Mouse (Mus musculus) frontal cortex, adult (tissue): ENCODE results near the gene Capg.
"Not testable (repeated sequence)": the region's sequence is repeated elsewhere in the genome, so short reads cannot be mapped to it uniquely, and the experiment has no call there.

Source experiments
- ATAC-seq: cut with Nextera tagmentation; 2 replicates; pipeline ENCODE4 v1.9.2; 2017; ENCODE audit warnings: mild to moderate bottlenecking, moderate library complexity, mixed read lengths; ENCODE audit not compliant: low TSS enrichment

The Capg gene

GRCm38 (mm10) chr6:72532580-72532979 lies 11.6 kb upstream of the Capg start:
- peak; percentile 86 for ATAC-seq

GRCm38 (mm10) chr6:72533555-72533954 lies 10.6 kb upstream of the Capg start:
- ATAC-seq: not testable (repeated sequence)

- no peak for ATAC-seq
Observed at GRCm38 (mm10) chr6:72534035-72534809, 10.0 kb upstream of the Capg start.

- 0 out of 2 replicates have a peak, but pooled peaks have one; percentile 11 for ATAC-seq
Observed at GRCm38 (mm10) chr6:72535165-72535564, 9.0 kb upstream of the Capg start.

- ATAC-seq: peak; percentile 4; the same call in 1 of the 2 replicates
Observed at GRCm38 (mm10) chr6:72537998-72538500, 6.1 kb upstream of the Capg start.

- peak; percentile 94 for ATAC-seq
Observed at GRCm38 (mm10) chr6:72538562-72539031, 5.6 kb upstream of the Capg start.

GRCm38 (mm10) chr6:72543265-72543850 lies 833 bp upstream of the Capg start:
- ATAC-seq: no peak

GRCm38 (mm10) chr6:72545377-72545776 lies 1.2 kb downstream of the Capg start:
- no peak for ATAC-seq

GRCm38 (mm10) chr6:72547121-72547520 lies 2.9 kb downstream of the Capg start:
- no peak for ATAC-seq

GRCm38 (mm10) chr6:72547862-72548261 lies 3.7 kb downstream of the Capg start:
- no peak for ATAC-seq

- ATAC-seq: no peak
Observed at GRCm38 (mm10) chr6:72549041-72549580, 4.9 kb downstream of the Capg start.

GRCm38 (mm10) chr6:72550025-72550424 lies 5.8 kb downstream of the Capg start:
- no peak for ATAC-seq

- no peak for ATAC-seq
Observed at GRCm38 (mm10) chr6:72550503-72551100, 6.4 kb downstream of the Capg start.

- peak; percentile 92 for ATAC-seq
Observed at GRCm38 (mm10) chr6:72552171-72553078, 8.2 kb downstream of the Capg start.

GRCm38 (mm10) chr6:72553079-72553412 lies 8.9 kb downstream of the Capg start:
- ATAC-seq: 0 out of 2 replicates have a peak, but pooled peaks have one; percentile 5

GRCm38 (mm10) chr6:72560801-72561200 lies 16.6 kb downstream of the Capg start:
- ATAC-seq: no peak

- no peak for ATAC-seq
Observed at GRCm38 (mm10) chr6:72562486-72562885, 18.3 kb downstream of the Capg start.

GRCm38 (mm10) chr6:72562894-72563293 lies 18.7 kb downstream of the Capg start:
- ATAC-seq: no peak

GRCm38 (mm10) chr6:72565506-72565905 lies 21.3 kb downstream of the Capg start:
- ATAC-seq: no peak

- ATAC-seq: peak; percentile 89
Observed at GRCm38 (mm10) chr6:72566044-72566443, 21.9 kb downstream of the Capg start.

- ATAC-seq: no peak
Observed at GRCm38 (mm10) chr6:72567508-72567907, 23.3 kb downstream of the Capg start.
